Mouse (Mus musculus) naive thymus-derived CD4-positive, alpha-beta T cell, adult 2 months (primary cell): ENCODE results near the gene Ccn2.
"Not testable (repeated sequence)": the region's sequence is repeated elsewhere in the genome, so short reads cannot be mapped to it uniquely, and the experiment has no call there.

Source experiments
- DNase-seq: peaks from one replicate; pipeline ENCODE4 v3.0.0-alpha.2; 2011; ENCODE audit warnings: low read depth

Ccn2 gene

DNA sequence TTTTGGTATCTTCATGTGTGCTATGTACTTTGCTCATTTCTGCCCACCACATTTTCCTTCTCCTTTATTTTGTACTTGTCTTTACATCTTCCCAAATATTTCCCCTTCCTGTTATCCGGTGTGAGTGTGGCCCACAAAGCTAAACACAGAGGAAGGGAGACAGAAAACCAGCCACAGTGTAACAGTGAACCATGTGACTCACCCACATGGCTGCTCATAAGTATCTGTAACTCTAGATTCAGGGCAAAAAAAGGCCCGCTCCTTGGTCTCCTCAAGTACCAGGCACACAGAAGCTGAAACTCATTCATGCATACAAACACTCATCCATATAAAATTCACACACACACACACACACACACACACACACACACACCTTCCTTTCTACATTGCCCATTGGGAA is 7.8 kb downstream of the Ccn2 start:
- DNase-seq = no peak

DNA sequence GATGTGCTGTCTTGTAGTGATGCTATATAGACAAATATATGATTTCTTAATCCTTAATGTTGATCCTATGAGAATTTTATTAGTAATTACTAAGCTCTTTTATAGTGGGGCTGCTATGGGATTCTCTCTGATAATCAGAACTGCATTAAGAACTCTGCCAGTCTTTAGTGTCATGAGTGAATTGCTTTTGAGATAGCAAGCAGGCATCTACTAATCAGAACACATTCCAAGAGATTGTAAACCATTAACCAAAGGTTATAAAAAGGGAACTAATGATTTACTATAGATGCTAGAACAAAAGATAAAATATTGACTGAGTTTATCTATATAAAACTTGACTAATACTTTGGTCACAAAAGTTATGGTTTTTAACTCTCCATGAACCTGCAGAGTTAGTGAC is 8.5 kb downstream of the Ccn2 start:
- no peak for DNase-seq

DNA sequence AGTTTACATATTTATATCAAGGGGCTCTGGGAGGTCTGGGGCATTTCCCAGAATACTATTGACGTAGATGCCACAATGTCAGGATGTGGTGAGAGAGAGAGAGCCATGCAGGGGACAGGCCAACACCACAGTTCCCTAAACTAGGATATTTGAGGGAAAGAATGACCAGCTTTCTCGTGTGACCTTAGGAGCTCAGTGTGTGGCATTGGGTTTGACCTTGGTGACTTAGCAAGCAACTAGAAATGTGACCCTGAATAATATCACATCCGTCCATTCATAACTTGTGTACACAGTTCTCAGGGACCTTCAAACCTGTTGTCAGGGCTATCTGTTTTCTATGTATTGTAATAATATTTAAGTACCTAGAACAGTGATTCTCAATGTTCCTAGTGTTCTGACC is 13.9 kb downstream of the Ccn2 start:
- no peak for DNase-seq

DNA sequence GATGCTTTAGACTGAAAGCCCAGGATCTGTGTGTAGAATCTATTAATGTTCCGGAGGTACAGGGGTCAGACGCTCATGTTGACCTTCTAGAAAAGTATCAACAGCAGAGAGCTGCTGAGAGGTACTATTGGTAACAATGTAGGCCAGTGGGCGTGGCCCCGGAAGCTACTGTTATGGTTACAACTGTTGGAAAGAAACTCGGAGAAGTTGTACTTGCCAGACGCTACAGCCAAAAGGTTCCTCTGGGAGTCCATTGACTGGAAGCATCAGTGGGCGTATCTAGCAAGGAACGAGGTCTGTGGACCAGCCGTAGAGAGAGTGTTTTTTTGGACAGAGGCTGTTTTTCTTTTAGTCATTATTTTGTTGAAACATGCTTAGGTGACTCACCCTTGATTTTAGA is 14.5 kb downstream of the Ccn2 start:
- DNase-seq = no peak

DNA sequence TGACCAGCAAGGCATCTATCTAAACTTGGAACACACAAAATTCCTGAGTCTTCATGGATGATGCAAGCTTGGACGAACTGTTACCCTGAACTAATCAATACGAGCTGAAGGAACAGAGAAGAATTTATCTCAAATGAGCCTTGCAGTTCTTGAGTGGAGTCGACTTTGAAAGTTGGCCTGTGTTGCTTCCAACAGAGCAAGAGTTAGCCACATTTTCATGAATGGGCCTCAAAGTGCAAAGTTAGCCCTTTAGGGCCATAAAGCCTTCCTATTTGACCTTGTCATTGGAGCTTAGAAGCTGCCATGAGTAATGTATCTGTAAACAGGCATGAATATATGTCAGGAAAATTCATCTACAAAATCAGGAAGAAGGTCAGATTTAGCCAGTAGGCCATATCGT is 19.5 kb downstream of the Ccn2 start:
- DNase-seq = no peak

DNA sequence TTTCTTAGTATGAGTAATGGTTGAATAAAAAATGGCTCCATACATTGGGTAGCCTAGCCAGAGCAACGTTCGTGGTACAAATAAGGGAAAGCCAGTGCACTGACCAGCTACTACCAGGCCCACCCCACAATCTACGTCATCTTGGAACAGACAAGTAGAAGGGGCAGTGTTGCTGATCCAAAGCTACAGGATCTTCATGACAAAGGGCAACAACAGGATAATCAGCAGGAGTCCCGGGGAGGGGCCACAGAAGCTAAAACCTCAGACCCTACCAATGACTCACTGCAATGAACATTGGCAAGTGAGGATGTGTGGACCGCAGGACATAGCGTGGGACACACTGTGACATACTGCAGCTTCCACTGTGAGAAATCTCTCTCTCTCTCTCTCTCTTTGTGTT is 20.6 kb downstream of the Ccn2 start:
- no peak for DNase-seq

DNA sequence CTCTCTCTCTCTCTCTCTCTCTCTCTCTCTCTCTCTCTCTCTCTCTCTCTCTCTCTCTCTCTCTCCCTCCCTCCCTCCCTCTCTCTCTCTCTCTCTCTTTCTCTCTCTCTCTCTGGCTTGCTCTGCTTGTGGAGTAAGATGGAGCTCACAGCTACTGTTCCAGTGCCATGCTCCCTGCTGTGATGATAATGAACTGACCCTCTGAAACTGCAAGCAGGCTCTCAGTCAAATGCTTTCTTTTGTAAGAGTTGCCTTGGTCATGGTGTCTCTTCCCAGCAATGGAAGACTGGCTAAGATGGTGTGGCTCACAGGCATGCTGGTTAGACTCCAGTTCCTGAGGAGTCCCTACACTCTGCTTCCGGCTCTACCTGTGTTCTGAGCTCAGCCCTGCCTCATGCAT is 21.3 kb downstream of the Ccn2 start:
- DNase-seq = not testable (repeated sequence)

DNA sequence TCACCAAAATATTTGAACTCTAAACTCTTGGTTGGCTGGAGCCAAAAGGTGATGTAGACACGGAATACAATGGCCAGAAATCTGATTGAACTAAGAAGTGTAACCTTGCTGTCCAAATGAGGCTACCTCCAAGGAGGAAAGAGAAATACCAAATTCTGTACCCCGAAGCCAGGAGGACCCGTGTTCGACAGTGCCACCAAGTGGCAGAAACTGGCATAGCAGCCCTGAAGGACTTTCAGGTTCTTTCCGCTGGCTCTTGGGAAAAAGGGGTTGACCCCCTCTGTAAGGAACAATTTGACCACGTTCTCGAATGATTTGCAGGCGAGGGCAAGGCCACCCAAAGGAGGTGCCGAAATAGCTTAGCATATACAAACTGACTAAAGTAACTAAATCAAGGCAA is 26.3 kb downstream of the Ccn2 start:
- peak; percentile 82 for DNase-seq

DNA sequence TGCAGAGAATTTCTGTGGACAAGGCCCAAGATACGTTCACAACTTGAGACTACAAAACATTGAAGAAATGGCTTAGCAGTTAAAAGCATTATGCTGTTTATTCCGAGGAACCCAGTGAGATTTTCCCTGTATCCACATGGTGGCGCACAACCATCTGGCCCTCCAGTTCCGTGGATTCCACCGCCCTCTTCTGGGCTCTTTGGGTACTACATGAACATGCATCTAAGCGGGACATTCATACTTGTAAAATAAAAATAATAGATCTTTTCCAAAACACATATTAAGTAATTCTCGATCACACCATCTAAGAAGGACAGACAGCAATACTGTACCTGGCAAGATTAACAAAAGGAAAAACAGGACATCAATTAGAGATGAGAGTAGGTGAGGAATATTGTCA is 27.3 kb downstream of the Ccn2 start:
- DNase-seq = peak; percentile 94

DNA sequence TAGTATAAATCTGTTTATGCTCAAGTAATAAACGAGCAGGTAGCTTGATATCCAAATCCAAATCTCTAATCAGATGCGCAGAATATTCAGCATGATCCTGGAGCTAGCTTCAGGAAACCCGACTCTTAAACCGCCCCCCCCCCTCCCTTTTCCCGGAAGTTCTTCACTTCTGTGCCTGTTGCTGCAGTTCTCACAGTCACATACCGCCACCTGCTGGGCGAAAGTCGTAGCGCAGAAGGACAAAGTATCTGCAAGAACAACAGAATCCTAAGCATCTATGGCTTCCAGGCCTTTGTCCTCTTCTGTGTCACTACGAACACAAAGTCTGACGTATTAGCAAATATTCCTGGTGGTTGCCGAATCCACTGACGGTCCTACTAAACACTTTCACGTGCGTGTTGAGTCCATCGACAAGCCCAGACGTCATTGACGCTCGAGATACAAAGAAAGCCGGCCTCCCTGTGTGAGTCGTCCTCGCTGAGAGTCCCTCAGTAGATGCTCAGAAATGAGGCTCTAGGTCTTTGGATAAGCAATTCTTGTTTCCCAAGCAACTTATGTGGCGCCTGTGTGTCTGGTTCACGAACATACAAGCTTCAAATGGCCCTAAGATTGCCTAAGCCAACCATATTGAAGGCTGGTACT is 29.9 kb downstream of the Ccn2 start:
- DNase-seq = peak; percentile 92

DNA sequence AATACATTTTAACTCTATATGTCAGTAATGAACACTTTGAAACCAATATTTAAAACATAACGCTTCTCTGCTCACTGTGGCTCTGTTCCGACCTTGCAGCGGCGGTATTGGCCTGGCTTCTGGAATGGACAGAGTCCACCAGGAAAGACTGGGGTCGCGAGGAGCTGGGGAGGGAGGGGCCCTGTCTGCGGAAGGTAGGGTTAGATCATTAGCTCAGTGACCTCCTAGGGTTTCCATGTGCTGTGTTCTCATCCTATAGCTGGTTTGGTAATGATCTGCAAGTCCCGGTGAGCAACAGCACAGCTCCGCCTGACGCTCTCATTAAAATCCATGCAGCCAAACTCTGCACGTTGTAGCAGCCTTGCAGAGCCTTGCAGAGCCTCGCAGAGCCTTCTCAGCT is 32.0 kb downstream of the Ccn2 start:
- no peak for DNase-seq

DNA sequence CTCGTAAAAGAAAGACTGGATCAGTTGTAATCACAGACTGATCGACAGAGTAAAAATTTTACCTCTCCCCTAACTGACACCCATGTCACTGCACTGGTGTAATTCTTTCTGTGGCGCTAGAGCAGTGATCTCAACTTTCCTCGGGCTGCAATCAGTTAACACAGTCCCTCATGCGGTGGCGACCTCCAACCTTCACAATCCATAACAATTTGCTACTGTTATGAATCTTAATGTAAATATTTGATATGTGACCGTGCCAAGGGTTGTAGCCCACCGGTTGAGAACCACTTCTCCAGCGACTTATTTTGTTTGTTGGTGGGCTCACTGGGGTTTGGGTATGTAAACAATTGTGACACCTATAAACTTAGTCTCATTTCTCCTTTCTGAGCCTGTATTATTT is 33.2 kb downstream of the Ccn2 start:
- no peak for DNase-seq

DNA sequence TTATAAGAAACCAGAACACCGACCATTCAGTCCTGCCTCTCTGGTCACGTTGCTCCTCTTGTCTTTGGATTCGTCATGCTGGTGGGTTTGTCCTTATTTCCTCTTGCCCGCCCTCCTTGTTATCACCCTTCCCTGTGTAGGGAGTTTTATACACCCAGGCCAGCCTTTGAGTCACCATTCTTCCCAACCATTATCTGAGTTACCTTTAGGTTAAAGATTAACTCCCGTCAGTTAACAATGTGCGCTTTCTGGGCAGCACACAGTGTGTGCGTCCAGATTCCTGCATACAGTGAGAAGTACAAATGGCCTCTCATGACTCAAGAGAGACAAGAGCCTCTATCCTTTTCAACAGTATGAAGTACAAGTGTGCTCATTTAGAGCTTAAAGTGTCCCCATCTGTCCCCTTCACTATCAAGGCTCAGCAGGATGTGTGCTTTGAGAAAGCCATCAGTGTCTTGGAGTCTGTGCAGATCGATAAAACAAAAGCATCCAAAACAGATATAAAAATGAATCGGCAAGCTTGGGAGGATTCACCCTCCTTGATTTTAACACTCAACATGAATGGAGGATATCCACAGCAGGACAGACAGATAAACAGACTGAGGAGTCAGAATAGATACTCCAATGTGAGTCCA is 34.0 kb downstream of the Ccn2 start:
- DNase-seq = no peak

DNA sequence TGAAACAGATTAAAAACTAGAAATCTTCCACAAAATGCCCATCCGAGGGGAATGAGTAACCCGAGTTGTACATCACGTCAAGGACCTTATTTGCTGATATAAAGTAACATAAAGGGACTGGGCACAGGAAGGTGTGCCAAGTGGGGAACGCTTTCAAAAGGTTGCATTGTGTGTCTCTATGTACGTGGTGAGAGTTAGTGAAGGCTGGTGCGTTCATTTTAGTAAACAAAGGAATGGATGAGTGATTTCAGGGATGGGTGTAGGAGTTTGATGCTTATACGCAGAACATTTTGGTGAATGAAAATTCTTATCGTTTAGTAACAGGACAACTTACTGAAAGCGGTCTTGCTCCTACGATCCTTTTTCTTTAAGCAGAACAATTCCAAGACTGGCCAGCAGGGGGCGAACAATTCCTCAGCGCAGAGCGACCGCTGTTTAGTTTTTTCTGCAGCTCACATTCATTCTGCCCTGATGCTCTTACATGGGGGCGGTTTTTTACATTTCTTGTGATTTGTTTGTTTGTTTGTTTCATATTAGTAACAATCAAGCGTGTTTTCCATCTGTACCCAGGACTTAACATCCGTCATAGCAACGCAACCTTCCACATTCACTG is 35.3 kb downstream of the Ccn2 start:
- DNase-seq = peak; percentile 87

DNA sequence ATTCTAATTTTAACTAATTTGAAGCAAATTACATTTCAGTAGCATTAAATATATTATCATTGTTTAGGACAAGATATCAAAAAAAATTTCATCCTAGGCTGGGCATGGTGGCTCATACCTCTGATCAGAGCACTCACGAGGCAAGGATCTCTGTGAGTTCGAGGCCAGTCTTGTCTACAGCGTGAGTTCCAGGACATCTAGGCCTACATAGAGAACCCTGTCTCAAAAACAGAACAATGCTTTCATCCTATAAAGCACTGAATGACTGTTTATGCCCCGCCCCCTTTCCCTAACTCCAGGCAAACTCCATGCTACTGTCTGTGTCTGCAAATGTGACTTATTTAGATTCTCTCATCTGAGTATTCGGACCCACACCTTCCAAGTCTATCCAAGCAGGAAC is 35.9 kb downstream of the Ccn2 start:
- no peak for DNase-seq

DNA sequence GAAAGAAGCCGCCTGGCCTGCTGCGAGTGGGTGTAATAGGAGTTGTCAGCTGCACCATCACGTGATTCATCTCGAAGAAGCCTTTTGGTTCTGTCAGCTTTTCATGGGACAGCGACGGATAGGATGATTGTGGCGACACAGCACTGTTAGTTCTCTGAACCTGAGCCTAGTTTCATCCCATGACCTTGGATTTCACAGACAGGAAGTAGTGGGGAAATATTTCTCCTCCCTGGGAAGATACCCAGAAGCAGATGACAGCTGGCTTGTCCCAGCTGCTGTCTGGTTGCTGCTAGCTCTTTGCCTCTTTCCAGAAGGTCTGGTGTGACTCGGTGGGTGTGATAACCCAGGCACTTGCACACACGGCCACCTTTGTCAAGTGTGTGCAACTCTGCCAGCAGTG is 39.0 kb downstream of the Ccn2 start:
- DNase-seq = peak; percentile 16

DNA sequence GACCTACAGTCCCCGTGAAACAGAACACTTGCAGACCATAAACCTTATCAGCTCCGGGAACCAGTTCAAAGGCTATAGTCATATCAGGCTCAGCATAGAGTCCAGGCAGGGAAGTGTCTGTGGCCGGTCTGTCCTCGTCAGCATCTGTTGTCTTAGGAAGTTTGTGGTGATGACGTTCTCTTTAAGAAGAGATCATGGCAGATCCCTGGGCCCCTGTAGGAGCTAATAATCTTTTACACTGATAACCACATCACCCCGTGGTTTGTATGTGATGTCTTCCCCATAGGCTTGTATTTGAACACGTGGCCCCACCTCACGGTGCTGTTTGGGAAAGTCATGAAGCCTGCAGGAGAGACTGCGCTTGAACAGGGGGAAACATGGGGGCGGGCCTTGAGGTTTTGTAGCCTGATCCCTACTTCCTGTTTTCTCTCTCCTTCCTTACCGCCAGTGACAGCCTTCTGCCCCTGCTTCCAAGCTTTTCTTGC is 40.1 kb downstream of the Ccn2 start:
- DNase-seq = no peak

DNA sequence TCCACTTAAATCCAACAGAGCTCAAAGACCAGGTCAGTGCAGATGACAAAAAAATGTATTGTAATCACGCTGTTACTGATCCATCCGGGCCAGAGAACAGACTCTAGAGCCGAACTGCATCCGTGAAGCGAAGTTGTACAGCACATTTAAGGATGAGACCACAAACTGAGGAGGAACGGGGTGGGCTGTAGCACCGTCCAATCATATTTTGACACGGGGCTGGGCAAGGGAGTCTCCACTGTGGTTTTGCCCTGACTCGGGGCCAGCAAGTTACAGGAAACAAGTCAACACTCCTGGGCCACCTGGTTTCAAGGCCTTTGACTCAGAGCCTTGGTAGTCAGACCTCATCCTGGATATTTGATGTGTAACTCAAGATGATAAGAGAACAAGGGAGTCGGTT is 40.6 kb downstream of the Ccn2 start:
- peak; percentile 81 for DNase-seq

DNA sequence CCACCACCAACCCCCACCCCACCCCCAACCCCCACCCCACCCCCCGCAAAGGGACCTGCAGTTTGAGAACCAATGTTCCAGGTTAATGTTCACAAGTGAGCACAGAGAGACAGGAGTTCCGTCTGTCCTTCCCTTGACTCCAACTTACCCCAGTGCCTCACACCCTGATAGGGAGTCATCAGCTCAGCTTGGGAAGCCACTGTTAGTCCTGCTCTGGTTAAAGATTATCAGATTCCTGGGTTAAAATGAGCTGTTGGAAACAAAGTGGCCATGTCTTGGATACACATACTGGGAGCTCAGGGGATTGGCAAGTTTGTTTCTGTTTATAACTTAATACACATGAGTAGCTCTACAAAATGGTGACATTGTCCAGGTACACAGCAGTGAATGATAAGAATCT is 41.7 kb downstream of the Ccn2 start:
- peak; percentile 19 for DNase-seq

DNA sequence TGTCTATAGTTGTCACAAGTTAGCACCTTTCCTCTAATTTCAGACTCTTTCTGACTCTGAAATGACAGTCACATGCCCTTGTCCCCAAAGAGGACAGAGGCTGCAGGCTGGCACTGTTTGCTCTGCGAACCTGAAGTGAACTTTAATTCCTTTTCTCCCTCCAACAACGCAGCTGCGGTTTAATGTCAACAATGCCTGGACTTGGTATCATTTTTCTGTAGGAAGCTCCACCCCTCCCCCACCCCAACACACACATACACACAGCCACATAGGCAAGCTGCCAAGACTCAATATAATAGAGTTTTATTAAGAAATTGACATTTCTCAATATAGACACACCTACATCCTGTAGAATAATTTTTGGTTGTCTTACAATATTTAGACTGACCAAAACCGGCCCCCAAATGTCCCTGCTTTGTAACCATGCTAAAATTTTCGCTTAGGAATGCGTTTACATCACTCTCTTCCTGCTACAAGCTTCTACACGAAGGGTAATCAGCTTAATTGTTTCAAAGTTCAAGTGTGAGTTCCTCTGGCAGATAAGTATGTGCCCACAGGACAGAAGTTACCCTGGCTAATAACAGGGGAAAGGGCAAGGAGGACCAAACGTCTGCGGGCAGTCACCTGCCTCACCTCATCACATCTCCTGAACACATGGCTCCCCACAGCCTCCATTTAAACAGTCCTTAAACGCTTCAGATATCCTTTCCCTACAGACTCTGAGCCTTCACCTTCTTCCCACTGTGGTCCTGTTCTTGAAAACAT is 43.2 kb downstream of the Ccn2 start:
- peak; percentile 33 for DNase-seq

DNA sequence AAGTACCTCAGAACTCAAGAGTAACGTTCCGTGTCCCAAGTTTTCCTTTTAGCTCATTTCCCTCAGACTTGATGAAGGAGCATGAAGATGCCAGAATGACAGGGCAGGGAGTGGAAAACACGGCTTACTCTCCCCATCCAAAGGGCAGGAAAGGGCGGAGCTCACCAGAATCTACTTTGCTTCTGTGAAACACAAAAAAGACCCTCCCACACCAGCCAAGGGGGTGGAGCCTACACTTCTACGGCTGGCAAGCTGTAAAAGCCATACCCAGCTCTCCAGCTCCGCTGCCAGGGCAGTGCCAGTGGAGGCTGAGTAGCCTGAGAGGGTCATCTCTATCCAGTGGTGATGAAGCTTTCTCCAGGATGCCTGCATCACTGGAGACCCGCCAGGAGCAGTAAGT is 44.4 kb downstream of the Ccn2 start:
- peak; percentile 85 for DNase-seq

DNA sequence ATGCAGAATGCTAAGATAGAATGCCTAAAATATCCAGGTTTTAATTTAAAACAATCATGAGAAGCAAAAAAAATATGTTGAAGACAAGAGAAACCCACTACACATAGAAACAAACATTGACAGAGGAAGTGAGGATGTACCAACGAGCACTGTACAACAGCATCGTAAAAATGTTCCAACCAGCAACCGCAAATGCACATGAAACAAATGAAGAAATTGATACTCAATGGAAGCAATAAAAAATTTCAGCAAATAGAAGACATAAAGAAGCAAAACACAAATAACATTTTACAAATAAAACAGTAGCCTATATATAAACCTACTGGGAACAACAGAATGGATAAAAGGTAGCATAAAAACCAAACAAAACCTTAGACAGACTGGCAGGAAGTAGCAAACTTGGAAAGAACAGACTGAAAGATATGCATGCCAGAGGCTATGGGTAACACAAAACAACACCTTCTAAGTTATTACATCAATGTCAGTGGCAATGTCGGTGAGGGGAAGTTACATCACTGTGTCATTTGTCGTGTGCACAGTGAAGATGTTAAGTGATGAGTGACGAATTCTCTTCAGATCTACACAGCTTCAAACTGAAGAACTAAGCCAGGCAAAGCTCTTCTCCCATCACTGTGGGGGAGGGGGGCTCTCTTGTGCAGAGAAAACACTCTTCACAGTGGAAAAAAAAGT is 45.1 kb downstream of the Ccn2 start:
- peak; percentile 90 for DNase-seq
